Mouse (Mus musculus) testis, adult 2 months (tissue): ENCODE data around the gene Pakap.

Source experiments
- CTCF ChIP-seq: fragments of 200-500 bp; IDR thresholded peaks from 2 replicates; pipeline ENCODE4 v1.5.1; 2012; ENCODE audit warnings: low read depth, mild to moderate bottlenecking, inconsistent platforms, low read length, moderate library complexity; ENCODE audit not compliant: control insufficient read depth, insufficient read depth, insufficient replicate concordance
- POLR2A ChIP-seq: fragments of 200-500 bp; IDR thresholded peaks from 2 replicates; pipeline ENCODE4 v1.6.1; 2012; ENCODE audit warnings: low read depth, mild to moderate bottlenecking, inconsistent platforms, low read length, moderate library complexity; ENCODE audit not compliant: control insufficient read depth

GRCm38 (mm10) chr4:57634956-57635355, 67.0 kb downstream of the Pakap start:
- no peak for TF ChIP-seq CTCF
- no peak for TF ChIP-seq POLR2A
